ENCODE assay signal across 11 mouse cellular contexts in the genomic region with DNA sequence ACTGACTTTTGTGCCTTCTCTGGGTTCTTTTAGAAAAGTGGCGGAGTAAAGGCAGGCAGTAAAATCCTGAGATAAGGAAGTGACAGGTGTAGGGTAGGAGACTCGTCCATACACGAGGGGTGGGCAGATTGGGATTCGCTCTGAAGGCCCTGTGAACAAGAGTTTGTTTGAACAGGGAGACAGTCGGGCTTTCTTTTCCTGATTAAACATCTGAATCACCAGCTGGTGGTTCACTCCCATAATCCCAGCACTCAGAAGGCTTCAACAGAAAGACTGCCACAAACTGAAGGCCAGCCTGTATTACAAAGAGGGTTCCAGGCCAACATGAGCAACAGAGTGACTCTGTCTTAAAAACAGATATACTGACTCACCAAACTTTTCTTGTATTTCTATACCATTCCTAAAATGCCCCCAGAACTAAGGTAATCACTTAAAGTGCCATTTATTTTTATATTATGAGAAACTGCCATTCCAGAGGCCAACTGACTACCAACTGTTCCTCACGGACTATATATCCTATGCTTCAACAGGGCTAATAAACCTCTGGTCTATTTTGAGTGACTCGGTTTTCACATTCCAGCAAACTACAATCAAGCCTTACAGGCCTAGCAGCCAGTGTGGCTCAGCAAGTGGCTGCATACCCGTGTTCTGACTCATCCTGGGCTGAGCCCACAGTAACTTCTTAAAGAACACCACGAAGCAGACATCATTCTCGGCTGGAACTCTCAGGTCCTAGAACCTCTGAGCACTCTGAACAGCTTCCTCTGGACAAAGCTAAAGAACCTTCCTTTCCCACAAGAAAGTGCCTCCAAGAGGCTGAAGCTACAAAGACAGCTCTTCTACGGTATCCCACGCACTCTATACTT. TPM values are rescaled to one million over a fixed set of nuclear protein-coding genes. Genes with fewer than 3 reads are reported as not detected.
DNase-seq lines count a peak whose midpoint lies in the region; ATAC-seq and TF ChIP-seq lines count a peak whose summit lies in the region.
"Had no signal": no experiment of that assay in that cellular context is flagged by ENCODE, and none has a peak within 500 bp of the region (broad histone marks: within the 10 kb centered on the region; RNA-seq: fewer than 3 reads in every experiment).

No protein-coding gene starts in this region.

- H3K4me1 ChIP-seq in kidney, postnatal 0 days (replicated peaks; ENCODE audit: insufficient read depth, low read length) = no peaks in the 10 kb centered on the region
- H3K4me1 ChIP-seq in heart, embryonic 16.5 days (ENCODE audit: control insufficient read depth, insufficient read depth, low read length) = peaks cover 38% of the 10 kb centered on the region
- peaks cover 5% of the 10 kb centered on the region for H3K4me1 ChIP-seq in forebrain, embryonic 15.5 days
- H3K4me1 ChIP-seq: midbrain, embryonic 12.5 days had no signal

- H3K4me2 ChIP-seq in kidney, postnatal 0 days (ENCODE audit: low read length) = no peak overlapping the region
- peak overlapping the region; percentile 14 for H3K4me2 ChIP-seq in heart, embryonic 16.5 days (ENCODE audit: low read depth, low read length)
- no peak overlapping the region for H3K4me2 ChIP-seq in forebrain, embryonic 15.5 days (replicated peaks)
- H3K4me2 ChIP-seq: midbrain, embryonic 12.5 days had no signal

- H3K27ac ChIP-seq in kidney, postnatal 0 days = peak overlapping the region; percentile 64
- H3K27ac ChIP-seq in heart, embryonic 16.5 days (ENCODE audit: low read length) = peak overlapping the region; percentile 97
- H3K27ac ChIP-seq in forebrain, embryonic 15.5 days (replicated peaks) = no peak overlapping the region
- H3K27ac ChIP-seq: midbrain, embryonic 12.5 days had no signal

- no peak overlapping the region for H3K4me3 ChIP-seq in kidney, postnatal 0 days (replicated peaks; ENCODE audit: low read depth, low read length)
- H3K4me3 ChIP-seq in heart, embryonic 16.5 days (ENCODE audit: low read length) = no peak overlapping the region
- H3K4me3 ChIP-seq in forebrain, embryonic 15.5 days = no peak overlapping the region
- H3K4me3 ChIP-seq: midbrain, embryonic 12.5 days had no signal

- H3K9me3 ChIP-seq in kidney, postnatal 0 days (replicated peaks; ENCODE audit: low read length) = no peaks in the 10 kb centered on the region
- no peaks in the 10 kb centered on the region for H3K9me3 ChIP-seq in heart, embryonic 16.5 days (replicated peaks; ENCODE audit: control insufficient read depth, low read length)
- H3K9me3 ChIP-seq in forebrain, embryonic 15.5 days = no peaks in the 10 kb centered on the region
- H3K9me3 ChIP-seq: midbrain, embryonic 12.5 days had no signal

- no peak overlapping the region for H3K9ac ChIP-seq in kidney, postnatal 0 days (ENCODE audit: low read depth, low read length)
- peak overlapping the region; percentile 62 for H3K9ac ChIP-seq in heart, embryonic 16.5 days (ENCODE audit: low read length)
- H3K9ac ChIP-seq in forebrain, embryonic 15.5 days (replicated peaks) = no peak overlapping the region
- H3K9ac ChIP-seq: midbrain, embryonic 12.5 days had no signal

- 0 out of 2 replicates have a peak, but pooled peaks cover 5% of the 10 kb centered on the region for H3K36me3 ChIP-seq in kidney, postnatal 0 days (ENCODE audit: insufficient read depth, low read length)
- H3K36me3 ChIP-seq in heart, embryonic 16.5 days (ENCODE audit: control insufficient read depth, insufficient read depth) = peaks cover 8% of the 10 kb centered on the region; the same call in 1 of the 2 replicates
- peaks cover 8% of the 10 kb centered on the region; the same call in 1 of the 2 replicates for H3K36me3 ChIP-seq in forebrain, embryonic 15.5 days

- WGBS in kidney, postnatal 0 days = 59% methylated on average over 12 of the region's 12 CpGs
- WGBS in heart, embryonic 16.5 days = 36% methylated on average over 12 of the region's 12 CpGs
- WGBS in forebrain, embryonic 15.5 days = 78% methylated on average over 12 of the region's 12 CpGs

- no peak for TF ChIP-seq CTCF in kidney, postnatal 0 days (IDR thresholded peaks at IDR 0.05; ENCODE audit: low read depth)

- DNase-seq in kidney, postnatal 0 days (ENCODE audit: low spot score) = peak; percentile 51
- DNase-seq in kidney, adult 8-10 months = no peak
- peak; percentile 27 for DNase-seq in adrenal gland, postnatal 25 days
- DNase-seq in mesoderm, embryonic 11.5 days (ENCODE audit: low read depth, low spot score) = peak; percentile 18
- no peak for DNase-seq in spleen, postnatal 10 days (ENCODE audit: low spot score in 2 of 2)

- no peaks in the 10 kb centered on the region for H3K27me3 ChIP-seq in kidney, postnatal 0 days (ENCODE audit: insufficient read depth, low read length)
- H3K27me3 ChIP-seq in heart, embryonic 16.5 days (ENCODE audit: control insufficient read depth, insufficient read depth, low read length) = no peaks in the 10 kb centered on the region
- no peaks in the 10 kb centered on the region for H3K27me3 ChIP-seq in forebrain, embryonic 15.5 days
- H3K27me3 ChIP-seq: midbrain, embryonic 12.5 days had no signal

- no peak; the same call in 1 of the 2 replicates for ATAC-seq in kidney, postnatal 0 days (replicated peaks; ENCODE audit: low FRiP score, low read depth)
- ATAC-seq in heart, embryonic 16.5 days (replicated peaks; ENCODE audit: extremely low read depth, insufficient read depth, low FRiP score) = peak; percentile 76
- no peak for ATAC-seq in forebrain, embryonic 15.5 days (replicated peaks)
- no peak for ATAC-seq in megakaryocyte progenitor cell, adult 5-6 weeks (replicated peaks; ENCODE audit: poor library complexity)

RNA-seq across cellular contexts. Expression of gene Fyttd1, which starts 18.3 kb away (rescaled TPM):
- 113 and 115 TPM in 2 replicates for polyA plus RNA-seq in kidney, postnatal 0 days (2015; fragmentation: Nextera tagmentation; extraction: Ambion mirVana)
- 101 and 103 TPM in 2 replicates for total RNA-seq in adrenal gland, postnatal 25 days (2021)
- polyA plus RNA-seq in heart, embryonic 16.5 days (2015; fragmentation: Nextera tagmentation; extraction: Ambion mirVana) = 116 and 119 TPM in 2 replicates
- 110 and 122 TPM in 2 replicates for polyA plus RNA-seq in forebrain, embryonic 15.5 days (2015; fragmentation: Nextera tagmentation; extraction: Ambion mirVana)
- 31.3 and 39.0 TPM in 2 replicates for total RNA-seq in megakaryocyte progenitor cell, adult 5-6 weeks (2015)
- total RNA-seq in megakaryocyte progenitor cell, adult 5-6 weeks (2017) = 51.3 and 70.4 TPM in 2 replicates

RNA-seq across cellular contexts. Expression of gene Rubcn, which starts 18.6 kb away (rescaled TPM):
- 12.0 and 14.1 TPM in 2 replicates for polyA plus RNA-seq in kidney, postnatal 0 days (2015; fragmentation: Nextera tagmentation; extraction: Ambion mirVana)
- total RNA-seq in adrenal gland, postnatal 25 days (2021) = 32.6 and 36.4 TPM in 2 replicates
- polyA plus RNA-seq in heart, embryonic 16.5 days (2015; fragmentation: Nextera tagmentation; extraction: Ambion mirVana) = 32.7 and 33.2 TPM in 2 replicates
- polyA plus RNA-seq in forebrain, embryonic 15.5 days (2015; fragmentation: Nextera tagmentation; extraction: Ambion mirVana) = 32.3 and 33.7 TPM in 2 replicates
- 7.6 and 8.2 TPM in 2 replicates for total RNA-seq in megakaryocyte progenitor cell, adult 5-6 weeks (2015)
- total RNA-seq in megakaryocyte progenitor cell, adult 5-6 weeks (2017) = 11.3 and 11.4 TPM in 2 replicates

RNA-seq across cellular contexts. Expression of gene Smbd1, which starts 48.7 kb away (rescaled TPM):
- 0.24 and 0.28 TPM in 2 replicates for polyA plus RNA-seq in kidney, postnatal 0 days (2015; fragmentation: Nextera tagmentation; extraction: Ambion mirVana)
- total RNA-seq in adrenal gland, postnatal 25 days (2021) = not detected in 2 replicates
- not detected in 2 replicates for polyA plus RNA-seq in heart, embryonic 16.5 days (2015; fragmentation: Nextera tagmentation; extraction: Ambion mirVana)
- not detected in 2 replicates for polyA plus RNA-seq in forebrain, embryonic 15.5 days (2015; fragmentation: Nextera tagmentation; extraction: Ambion mirVana)
- not detected in 2 replicates for total RNA-seq in megakaryocyte progenitor cell, adult 5-6 weeks (2015)
- total RNA-seq in megakaryocyte progenitor cell, adult 5-6 weeks (2017) = not detected in 2 replicates
- total RNA-seq: gastrocnemius, postnatal 36 days; MEL had no signal
- polyA plus RNA-seq: midbrain, embryonic 12.5 days had no signal

RNA-seq across cellular contexts. Expression of gene Lrch3, which starts 54.9 kb away (rescaled TPM):
- polyA plus RNA-seq in kidney, postnatal 0 days (2015; fragmentation: Nextera tagmentation; extraction: Ambion mirVana) = 14.1 and 15.6 TPM in 2 replicates
- 40.7 and 42.7 TPM in 2 replicates for total RNA-seq in adrenal gland, postnatal 25 days (2021)
- 15.0 and 16.8 TPM in 2 replicates for polyA plus RNA-seq in heart, embryonic 16.5 days (2015; fragmentation: Nextera tagmentation; extraction: Ambion mirVana)
- polyA plus RNA-seq in forebrain, embryonic 15.5 days (2015; fragmentation: Nextera tagmentation; extraction: Ambion mirVana) = 36.5 and 39.4 TPM in 2 replicates
- total RNA-seq in megakaryocyte progenitor cell, adult 5-6 weeks (2015) = 16.6 and 21.5 TPM in 2 replicates
- 14.5 and 20.2 TPM in 2 replicates for total RNA-seq in megakaryocyte progenitor cell, adult 5-6 weeks (2017)

Comparison
In these comparisons a context has a peak if more than half of its experiments do, and no peak if none do; other contexts are left out.
1. DNase-seq: peak in kidney, postnatal 0 days (single experiment), adrenal gland, postnatal 25 days (single experiment) and mesoderm, embryonic 11.5 days (single experiment); none in kidney, adult 8-10 months (0 of 2) and spleen, postnatal 10 days (0 of 2).